Mouse (Mus musculus): ENCODE results near the gene Rbfox3. TPM values are rescaled to one million over a fixed set of nuclear protein-coding genes. Genes with fewer than 3 reads are reported as not detected.

Gene Rbfox3
- polyA plus RNA-seq, 1 experiment: 117 TPM

GRCm38 (mm10) chr11:118768441-118768840, 143.0 kb downstream of the Rbfox3 start:
- TF ChIP-seq POLR2A (IDR thresholded peaks at IDR 0.05; ENCODE audit: extremely low read depth, insufficient read depth, low read length) (no peak), CTCF (IDR thresholded peaks at IDR 0.05; ENCODE audit: extremely low read depth, insufficient read depth, low read length) (no peak)
- Histone ChIP-seq H3K27ac (ENCODE audit: insufficient read depth, low read length) (0 out of 2 replicates have a peak overlapping the region, but pooled peaks have one; percentile 33), H3K4me3 (ENCODE audit: insufficient read depth, low read length) (no peak overlapping the region), H3K4me1 (ENCODE audit: control insufficient read depth, insufficient read depth, low read length) (peaks cover 22% of the 10 kb centered on the region)

GRCm38 (mm10) chr11:118767411-118767810, 144.0 kb downstream of the Rbfox3 start:
- Histone ChIP-seq H3K27ac (ENCODE audit: insufficient read depth, low read length) (no peak overlapping the region), H3K4me1 (ENCODE audit: control insufficient read depth, insufficient read depth, low read length) (peaks cover 13% of the 10 kb centered on the region), H3K4me3 (ENCODE audit: insufficient read depth, low read length) (no peak overlapping the region)
- TF ChIP-seq CTCF (IDR thresholded peaks at IDR 0.05; ENCODE audit: extremely low read depth, insufficient read depth, low read length) (no peak), POLR2A (IDR thresholded peaks at IDR 0.05; ENCODE audit: extremely low read depth, insufficient read depth, low read length) (no peak)

GRCm38 (mm10) chr11:118760296-118760988, 151.0 kb downstream of the Rbfox3 start:
- Histone ChIP-seq H3K4me3 (ENCODE audit: insufficient read depth, low read length) (no peak overlapping the region), H3K27ac (ENCODE audit: insufficient read depth, low read length) (peak overlapping the region; percentile 49), H3K4me1 (ENCODE audit: control insufficient read depth, insufficient read depth, low read length) (peaks cover 11% of the 10 kb centered on the region)
- TF ChIP-seq CTCF (IDR thresholded peaks at IDR 0.05; ENCODE audit: extremely low read depth, insufficient read depth, low read length) (no peak), POLR2A (IDR thresholded peaks at IDR 0.05; ENCODE audit: extremely low read depth, insufficient read depth, low read length) (no peak)

- peaks cover 22% of the 10 kb centered on the region for H3K4me1 ChIP-seq (ENCODE audit: control insufficient read depth, insufficient read depth, low read length)
- no peak for TF ChIP-seq CTCF (IDR thresholded peaks at IDR 0.05; ENCODE audit: extremely low read depth, insufficient read depth, low read length)
- TF ChIP-seq POLR2A (IDR thresholded peaks at IDR 0.05; ENCODE audit: extremely low read depth, insufficient read depth, low read length): no peak
- H3K27ac ChIP-seq (ENCODE audit: insufficient read depth, low read length): peak overlapping the region; percentile 49
- no peak overlapping the region for H3K4me3 ChIP-seq (ENCODE audit: insufficient read depth, low read length)
Measured at GRCm38 (mm10) chr11:118759228-118759627, 152.2 kb downstream of the Rbfox3 start.

GRCm38 (mm10) chr11:118758277-118758990, 153.0 kb downstream of the Rbfox3 start:
- peaks cover 28% of the 10 kb centered on the region for H3K4me1 ChIP-seq (ENCODE audit: control insufficient read depth, insufficient read depth, low read length)
- peak overlapping the region; percentile 48 for H3K27ac ChIP-seq (ENCODE audit: insufficient read depth, low read length)
- TF ChIP-seq CTCF (IDR thresholded peaks at IDR 0.05; ENCODE audit: extremely low read depth, insufficient read depth, low read length): no peak
- no peak for TF ChIP-seq POLR2A (IDR thresholded peaks at IDR 0.05; ENCODE audit: extremely low read depth, insufficient read depth, low read length)
- H3K4me3 ChIP-seq (ENCODE audit: insufficient read depth, low read length): no peak overlapping the region

- Histone ChIP-seq H3K4me1 (ENCODE audit: control insufficient read depth, insufficient read depth, low read length) (peaks cover 31% of the 10 kb centered on the region), H3K4me3 (ENCODE audit: insufficient read depth, low read length) (no peak overlapping the region), H3K27ac (ENCODE audit: insufficient read depth, low read length) (0 out of 2 replicates have a peak overlapping the region, but pooled peaks have one; percentile 48)
- TF ChIP-seq CTCF (IDR thresholded peaks at IDR 0.05; ENCODE audit: extremely low read depth, insufficient read depth, low read length) (no peak), POLR2A (IDR thresholded peaks at IDR 0.05; ENCODE audit: extremely low read depth, insufficient read depth, low read length) (no peak)
Measured at GRCm38 (mm10) chr11:118757488-118757887, 153.9 kb downstream of the Rbfox3 start.

- H3K4me3 ChIP-seq (ENCODE audit: insufficient read depth, low read length): no peak overlapping the region
- H3K27ac ChIP-seq (ENCODE audit: insufficient read depth, low read length): peak overlapping the region; percentile 69
- peaks cover 37% of the 10 kb centered on the region for H3K4me1 ChIP-seq (ENCODE audit: control insufficient read depth, insufficient read depth, low read length)
- TF ChIP-seq CTCF (IDR thresholded peaks at IDR 0.05; ENCODE audit: extremely low read depth, insufficient read depth, low read length) (no peak), POLR2A (IDR thresholded peaks at IDR 0.05; ENCODE audit: extremely low read depth, insufficient read depth, low read length) (no peak)
Measured at GRCm38 (mm10) chr11:118755003-118755402, 156.4 kb downstream of the Rbfox3 start.

GRCm38 (mm10) chr11:118754535-118754934, 156.9 kb downstream of the Rbfox3 start:
- Histone ChIP-seq H3K4me3 (ENCODE audit: insufficient read depth, low read length) (no peak overlapping the region), H3K27ac (ENCODE audit: insufficient read depth, low read length) (peak overlapping the region; percentile 65), H3K4me1 (ENCODE audit: control insufficient read depth, insufficient read depth, low read length) (peaks cover 36% of the 10 kb centered on the region)
- TF ChIP-seq POLR2A (IDR thresholded peaks at IDR 0.05; ENCODE audit: extremely low read depth, insufficient read depth, low read length) (no peak), CTCF (IDR thresholded peaks at IDR 0.05; ENCODE audit: extremely low read depth, insufficient read depth, low read length) (no peak)

GRCm38 (mm10) chr11:118751879-118752616, 159.3 kb downstream of the Rbfox3 start:
- Histone ChIP-seq H3K4me1 (ENCODE audit: control insufficient read depth, insufficient read depth, low read length) (peaks cover 37% of the 10 kb centered on the region), H3K27ac (ENCODE audit: insufficient read depth, low read length) (no peak overlapping the region), H3K4me3 (ENCODE audit: insufficient read depth, low read length) (no peak overlapping the region)
- TF ChIP-seq POLR2A (IDR thresholded peaks at IDR 0.05; ENCODE audit: extremely low read depth, insufficient read depth, low read length) (no peak), CTCF (IDR thresholded peaks at IDR 0.05; ENCODE audit: extremely low read depth, insufficient read depth, low read length) (no peak)
